Mouse (Mus musculus) NIH3T3 (cell line): Measurements from ENCODE around the gene Chd4.
"Not testable (repeated sequence)": the region's sequence is repeated elsewhere in the genome, so short reads cannot be mapped to it uniquely, and the experiment has no call there.

ENCODE experiments used
- DNase-seq: peaks from one replicate; pipeline ENCODE4 v3.0.0-alpha.2; 2012; ENCODE audit warnings: low read depth

Gene Chd4

DNA sequence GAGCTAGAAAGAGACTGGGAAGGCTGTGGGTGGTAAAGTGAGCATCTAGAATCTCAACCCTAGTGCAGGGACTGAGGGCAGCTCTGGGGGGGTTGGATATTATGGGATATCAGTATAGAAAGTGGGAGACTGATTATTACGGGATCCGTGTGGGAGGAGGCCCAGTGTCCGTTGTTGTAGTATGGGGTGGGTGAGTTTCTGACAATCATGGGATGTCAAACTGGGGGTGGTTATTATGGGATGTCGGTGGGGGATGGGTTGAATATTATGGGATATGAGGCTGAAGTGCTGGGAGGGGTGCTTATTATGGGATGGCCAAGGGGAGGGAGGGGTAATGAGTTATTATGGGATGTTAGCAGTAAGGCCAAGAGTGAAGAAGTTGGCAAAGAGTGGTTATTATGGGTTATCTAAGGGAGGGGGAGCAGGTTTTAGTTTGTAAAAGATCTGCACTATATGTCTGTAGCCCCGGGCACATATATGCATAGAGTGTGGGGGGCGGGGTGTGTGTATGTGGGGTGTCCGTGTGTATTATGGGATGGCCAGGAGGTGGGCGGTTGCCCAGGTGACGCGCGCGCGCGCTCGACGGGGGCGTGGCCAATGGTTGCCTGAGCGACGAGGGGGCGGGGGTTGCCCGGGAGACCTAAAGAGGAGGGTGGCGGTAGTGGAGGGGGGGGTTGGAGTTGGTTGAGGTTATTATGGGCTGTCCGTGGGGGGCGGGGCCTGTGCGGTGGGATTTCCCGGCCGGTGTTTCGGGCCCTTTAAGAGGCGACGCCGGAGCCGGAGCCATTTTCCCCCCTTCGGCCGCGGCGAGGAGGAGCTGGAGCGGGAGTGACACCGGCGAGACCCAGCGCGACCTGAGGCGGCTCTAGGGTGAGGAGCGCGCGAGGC lies at the start of gene Chd4:
Gene Chd4 (plus strand): TSS at position 591 of the 888 bp plus-strand sequence.
- peak; percentile 99 for DNase-seq

DNA sequence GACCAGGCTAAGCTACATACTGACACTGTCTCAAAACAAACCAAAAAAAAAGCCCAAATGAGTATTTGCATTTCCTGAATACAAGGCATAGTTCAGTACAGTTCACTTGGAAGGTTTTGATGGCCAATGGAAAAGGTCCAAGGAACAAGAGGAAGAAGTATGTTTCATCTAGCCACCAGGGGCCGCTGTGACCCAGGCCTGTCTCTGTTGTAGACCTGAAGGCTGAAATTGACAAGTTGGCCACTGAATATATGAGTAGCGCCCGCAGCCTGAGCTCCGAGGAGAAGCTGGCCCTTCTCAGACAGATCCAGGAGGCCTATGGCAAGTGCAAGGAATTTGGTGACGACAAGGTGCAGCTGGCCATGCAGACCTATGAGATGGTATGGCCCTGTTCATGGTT lies 49.1 kb upstream of the Chd4 start:
- DNase-seq: peak; percentile 92

DNA sequence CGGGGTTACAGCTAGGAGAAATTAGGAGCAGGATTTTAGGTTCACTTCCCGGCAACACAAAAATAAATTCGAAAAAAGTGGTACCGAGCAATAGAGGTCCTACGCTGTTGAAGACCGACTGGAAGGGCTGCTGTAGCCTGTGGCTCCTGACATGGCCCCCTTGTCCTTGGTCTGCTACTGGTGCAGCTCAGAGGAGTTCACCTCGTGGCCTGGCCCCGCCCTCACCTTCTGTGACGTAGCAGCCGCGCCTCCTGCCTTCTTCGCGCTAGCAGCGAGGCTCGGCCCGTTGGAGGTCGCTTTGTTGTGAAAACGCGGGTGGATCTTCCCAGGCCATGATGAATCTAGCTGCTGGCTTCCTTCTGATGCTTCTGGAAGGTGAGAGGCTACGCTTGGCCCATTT lies 46.1 kb upstream of the Chd4 start, which contains the start of gene Acrbp:
Gene Acrbp (plus strand): TSS at position 12 of the 400 bp plus-strand sequence.
- DNase-seq: no peak

DNA sequence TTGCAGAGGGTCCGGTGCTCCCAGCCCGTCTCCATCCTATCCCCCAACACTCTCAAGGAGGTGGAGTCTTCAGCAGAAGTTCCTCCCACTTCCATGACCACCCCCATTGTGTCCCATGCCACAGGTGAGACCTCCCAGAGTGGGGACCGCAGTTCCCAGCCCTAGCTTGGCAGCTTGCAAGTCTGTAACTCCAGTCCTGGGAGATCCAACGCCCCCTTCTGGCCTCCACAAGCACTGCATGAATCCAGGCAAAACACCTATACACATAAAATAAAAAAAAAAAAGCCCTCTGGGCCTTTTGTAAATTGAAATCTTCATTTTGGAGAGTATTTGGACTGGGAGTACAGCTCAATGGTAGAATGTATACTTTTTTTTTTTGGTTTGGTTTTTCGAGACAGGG lies 44.5 kb upstream of the Chd4 start:
- peak; percentile 57 for DNase-seq

DNA sequence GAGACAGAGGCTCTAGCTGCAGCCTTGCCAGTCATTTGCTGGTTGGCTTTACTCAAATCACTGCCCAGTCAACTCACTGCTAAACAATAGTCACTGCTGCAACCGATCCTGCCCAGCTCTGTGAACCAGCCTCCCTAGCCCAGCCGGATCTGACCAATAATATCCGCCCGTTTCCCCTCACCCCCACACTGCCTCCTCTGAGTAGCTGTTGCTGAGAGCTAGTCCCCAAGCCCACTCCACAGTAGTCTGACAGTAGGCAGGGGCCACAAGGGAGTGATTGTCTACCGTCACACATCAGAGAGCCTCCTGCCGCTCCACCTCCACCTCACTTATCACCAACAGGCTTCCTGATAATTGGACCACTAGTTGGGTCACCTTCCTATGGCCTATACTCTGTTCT lies 34.3 kb upstream of the Chd4 start:
- no peak for DNase-seq

DNA sequence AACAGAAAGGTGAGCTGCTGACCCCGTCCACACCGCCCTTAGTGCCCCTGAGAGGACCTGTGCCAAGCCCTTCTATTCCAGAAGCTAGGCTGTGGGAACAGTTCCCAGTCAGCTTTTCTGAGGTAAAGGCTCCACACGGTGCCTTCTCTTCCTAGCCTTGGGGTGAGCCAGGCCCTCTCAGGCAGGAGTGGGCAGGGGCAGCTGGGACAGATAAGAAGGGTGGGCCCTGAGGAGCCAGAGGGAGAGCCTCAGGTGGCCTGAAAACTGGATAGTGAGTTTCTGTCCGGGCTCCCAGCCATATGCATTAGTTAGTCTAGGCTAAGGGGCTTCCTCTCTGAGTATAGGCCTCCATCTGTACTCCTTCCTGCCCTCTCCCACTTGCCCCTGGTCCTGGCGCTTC lies 33.3 kb upstream of the Chd4 start:
- no peak for DNase-seq

DNA sequence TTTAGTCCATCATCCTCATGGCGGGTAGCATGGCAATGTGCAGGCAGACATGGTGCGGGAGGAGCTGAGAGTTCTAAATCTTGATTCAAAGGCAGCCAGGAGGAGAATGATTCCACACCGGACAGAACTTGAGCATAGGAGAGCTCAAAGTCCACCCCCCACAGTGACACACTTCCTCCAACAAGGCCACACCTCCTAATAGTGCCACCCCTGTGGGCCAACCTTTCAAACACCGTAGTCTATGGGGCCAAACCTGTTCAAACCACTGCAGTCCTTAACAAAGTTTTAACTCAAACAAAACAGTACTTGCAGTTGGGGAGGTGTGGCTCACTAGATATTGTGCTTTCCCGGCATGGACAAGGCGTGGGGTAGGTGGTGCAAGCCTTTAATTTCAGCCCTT lies 31.9 kb upstream of the Chd4 start:
- no peak for DNase-seq

DNA sequence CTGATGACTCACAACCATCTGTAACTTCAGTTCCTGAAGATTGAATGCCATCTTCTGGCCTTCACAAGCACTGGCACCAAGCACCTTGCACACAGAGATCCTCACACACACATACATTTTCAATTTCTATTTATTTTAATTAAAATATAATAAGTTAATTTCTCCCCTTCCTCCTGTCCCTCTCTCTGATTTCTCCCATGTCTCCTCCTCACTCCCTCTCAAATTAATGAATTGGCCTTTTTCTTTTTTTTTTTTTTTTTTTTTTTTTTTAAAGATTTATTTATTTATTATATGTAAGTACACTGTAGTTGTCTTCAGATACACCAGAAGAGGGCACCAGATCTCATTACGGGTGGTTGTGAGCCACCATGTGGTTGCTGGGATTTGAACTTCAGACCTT lies 30.6 kb upstream of the Chd4 start:
- DNase-seq: not testable (repeated sequence)

DNA sequence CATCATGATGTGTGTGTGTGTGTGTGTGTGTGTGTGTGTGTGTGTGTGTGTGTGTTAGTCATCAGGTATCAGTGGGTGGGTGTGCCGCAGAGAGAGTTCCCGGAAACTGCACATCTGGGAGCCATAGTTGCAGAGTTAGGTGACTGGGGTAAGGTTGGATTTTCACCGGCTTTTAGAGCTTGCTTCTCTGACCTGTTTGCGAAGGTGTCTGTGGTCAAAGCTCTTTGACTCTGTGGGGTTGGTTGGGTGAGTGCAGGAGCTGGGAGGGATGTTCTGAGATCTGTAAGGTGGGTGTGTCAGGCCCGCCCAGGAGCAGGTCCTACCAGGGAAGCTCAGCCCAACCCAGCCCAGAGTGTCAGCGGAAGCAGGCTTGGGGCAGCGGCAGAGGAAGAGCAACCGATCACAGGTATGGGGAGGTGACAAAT lies 28.2 kb upstream of the Chd4 start, which contains the start of gene Lpar5:
Gene Lpar5 (plus strand): TSS at position 350 of the 425 bp plus-strand sequence.
- no peak for DNase-seq

DNA sequence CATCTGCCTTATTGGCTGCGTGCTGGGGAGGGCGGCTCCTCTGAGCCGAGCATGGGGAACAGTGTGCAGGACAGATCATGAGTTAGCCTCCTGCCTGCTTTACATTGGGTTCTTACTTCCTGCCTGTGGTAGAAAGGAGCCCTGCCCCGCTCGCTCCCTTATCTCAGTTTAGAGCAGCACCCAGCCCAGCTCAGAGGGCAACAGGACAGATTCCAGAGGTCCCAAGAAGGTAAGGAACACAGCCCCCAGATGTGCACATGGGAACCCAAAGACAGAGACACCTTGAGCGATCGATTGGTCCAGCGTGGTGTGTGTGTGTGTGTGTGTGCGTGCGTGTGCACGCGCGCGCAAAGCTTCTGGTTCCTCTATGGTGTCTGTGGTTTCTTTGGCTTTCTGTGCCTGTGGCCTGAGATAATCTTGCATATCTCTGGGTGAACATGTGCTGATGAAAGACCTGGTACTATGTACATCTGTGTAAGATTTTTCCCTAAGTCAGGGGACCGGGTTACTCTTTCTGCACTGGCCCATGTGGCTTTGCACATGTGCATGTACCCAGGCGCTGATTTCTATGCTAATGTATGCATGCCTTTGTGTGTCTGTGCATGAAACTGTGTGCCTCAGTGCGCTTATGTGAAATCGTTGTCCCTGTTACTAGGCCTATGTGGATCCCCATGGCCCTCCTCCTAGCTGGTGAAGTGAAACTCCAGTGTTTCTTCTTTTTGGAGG lies 24.4 kb upstream of the Chd4 start:
- DNase-seq: no peak

DNA sequence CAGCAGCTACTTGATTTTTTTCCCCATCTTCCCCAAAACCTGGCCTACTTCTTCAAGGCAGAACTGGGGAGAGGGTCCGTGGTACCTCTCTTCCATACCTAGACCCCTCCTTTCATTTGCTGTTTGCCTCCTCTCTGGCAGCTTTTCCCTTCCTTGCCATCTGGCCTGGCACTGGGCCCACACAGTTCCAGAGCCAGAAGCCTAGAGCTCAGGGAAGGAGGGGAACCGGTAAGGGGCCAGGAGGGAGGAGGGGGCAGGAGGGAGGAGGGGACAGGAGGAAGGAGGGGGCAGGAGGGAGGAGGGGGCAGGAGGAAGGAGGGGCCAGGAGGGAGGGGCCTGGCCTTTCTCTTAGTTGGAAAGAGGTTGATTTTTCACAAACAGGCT lies 23.9 kb upstream of the Chd4 start:
- DNase-seq: peak; percentile 64

DNA sequence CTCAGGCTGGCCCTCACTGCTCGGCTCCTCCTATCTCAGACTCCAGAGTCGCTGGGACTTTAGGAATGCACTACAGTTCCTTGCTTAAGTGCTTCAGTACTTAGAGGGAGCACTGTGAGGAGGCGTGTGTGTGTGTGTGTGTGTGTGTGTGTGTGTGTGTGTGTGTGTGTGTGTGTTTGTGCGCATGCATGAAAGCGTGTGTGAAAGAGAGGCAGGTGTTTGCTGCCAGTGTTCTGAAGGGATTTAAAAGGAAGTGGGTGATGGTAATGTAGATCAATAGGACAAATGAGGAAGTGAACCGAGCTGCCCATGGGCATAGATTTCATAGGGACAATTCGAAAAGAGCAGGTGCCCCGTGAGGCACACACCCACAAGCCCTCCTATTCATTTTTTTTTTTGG lies 22.0 kb upstream of the Chd4 start:
- no peak for DNase-seq

DNA sequence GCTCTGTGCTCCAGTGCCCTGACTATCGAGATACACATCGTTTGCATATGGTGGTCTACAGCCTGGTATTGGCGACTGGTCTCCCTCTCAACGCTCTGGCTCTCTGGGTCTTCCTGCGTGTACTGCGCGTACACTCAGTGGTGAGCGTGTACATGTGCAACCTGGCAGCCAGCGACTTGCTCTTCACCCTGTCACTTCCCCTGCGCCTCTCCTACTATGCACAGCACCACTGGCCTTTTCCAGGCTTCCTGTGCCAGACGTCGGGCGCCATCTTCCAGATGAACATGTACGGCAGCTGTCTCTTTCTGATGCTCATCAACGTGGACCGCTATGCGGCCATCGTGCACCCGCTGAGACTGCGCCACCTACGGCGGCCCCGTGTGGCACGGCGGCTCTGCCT lies 14.4 kb upstream of the Chd4 start:
- DNase-seq: no peak

DNA sequence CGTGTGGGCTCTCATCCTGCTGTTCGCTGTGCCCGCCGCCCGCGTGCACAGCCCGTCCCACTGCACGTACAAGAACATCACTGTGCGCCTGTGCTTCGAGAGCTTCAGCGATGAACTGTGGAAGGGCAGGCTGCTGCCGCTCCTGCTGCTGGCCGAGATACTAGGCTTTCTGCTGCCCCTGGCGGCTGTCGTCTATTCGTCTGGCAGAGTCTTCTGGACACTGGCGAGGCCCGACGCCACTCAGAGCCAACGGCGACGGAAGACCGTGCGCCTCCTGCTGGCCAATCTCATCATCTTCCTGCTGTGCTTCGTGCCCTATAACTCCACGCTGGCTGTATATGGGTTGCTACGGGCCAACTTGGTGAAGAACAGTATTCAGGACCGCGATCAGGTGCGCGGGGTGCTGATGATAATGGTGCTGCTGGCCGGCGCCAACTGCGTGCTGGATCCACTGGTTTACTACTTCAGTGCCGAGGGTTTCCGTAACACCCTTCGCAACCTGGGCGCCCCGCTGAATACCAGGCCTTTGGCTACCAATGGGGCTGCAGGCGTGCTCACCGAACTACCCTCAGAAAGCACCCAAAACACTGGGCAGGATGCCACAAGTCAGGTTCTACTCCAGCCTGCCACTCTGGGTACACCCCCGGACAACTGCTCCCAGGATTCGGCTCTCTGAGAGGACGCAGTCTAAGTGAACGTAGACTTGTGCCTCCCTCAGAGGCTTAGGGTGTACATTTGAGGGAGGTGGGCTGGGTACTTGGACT lies 13.8 kb upstream of the Chd4 start:
- DNase-seq: peak; percentile 73

DNA sequence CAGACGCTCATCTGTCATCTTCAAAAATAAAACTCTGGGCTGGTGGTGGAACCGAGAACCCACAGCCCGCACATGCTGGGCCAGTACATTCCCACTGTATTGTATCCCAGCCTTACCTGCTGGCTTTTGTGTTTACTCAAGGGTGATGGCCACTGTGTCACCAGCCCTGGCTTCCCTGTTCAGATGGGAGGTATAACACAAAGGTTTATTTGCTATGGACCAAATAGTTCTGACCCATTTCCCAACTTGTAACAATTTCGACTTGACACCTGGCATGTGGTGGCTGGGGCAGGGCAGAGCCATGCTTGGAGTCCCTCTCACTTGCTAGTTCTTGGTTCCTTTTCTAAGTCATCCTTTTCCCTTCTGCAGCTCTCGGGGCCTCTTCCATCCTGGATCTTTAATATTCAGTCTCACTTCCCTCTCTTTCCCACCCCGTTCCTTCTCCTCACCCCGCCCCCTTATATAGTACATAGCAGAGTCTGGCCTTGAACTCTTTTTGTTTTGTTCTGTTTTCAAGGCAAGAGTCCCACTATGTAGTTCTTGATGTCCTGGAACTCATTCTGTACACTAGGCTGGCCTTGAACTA lies 12.9 kb upstream of the Chd4 start:
- DNase-seq: no peak

DNA sequence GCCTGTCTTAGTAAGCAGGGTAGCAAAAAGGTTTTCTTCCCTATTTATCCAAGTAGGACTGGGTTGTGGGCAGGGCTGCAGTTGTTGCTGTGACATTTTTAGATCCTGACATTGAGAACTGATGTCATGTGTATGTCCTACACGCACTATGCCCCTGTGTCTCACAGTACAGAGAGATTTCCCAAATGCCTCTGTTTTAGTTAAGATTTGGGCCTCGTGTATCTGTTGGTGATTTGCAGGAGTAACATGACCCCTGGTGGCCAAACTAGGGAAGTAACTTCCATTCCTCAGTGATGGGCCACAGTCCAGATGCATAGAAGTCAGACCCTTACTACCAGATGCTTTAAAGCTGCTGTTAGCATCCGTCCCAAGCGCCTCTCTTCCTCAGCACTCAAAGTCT lies 11.4 kb upstream of the Chd4 start:
- DNase-seq: peak; percentile 92

DNA sequence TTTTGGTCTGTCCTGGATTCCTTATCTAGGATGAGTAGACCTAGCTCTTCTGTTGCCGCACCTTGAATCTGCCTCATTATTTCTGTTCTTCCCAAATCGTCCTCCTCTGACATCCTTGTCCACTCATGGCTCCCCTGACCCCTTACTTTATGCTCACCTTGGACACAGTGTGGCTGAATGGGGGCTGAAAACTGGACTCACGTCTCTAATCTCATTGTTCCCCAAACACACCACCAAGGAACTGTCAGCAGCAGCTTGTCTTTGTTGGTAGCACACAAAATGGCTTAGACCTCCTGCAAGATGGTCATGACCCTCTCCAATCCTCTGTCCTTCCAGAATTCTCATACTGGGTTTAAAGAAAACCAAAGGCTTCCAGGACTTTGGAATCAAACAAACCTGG lies 7.8 kb upstream of the Chd4 start:
- no peak for DNase-seq

DNA sequence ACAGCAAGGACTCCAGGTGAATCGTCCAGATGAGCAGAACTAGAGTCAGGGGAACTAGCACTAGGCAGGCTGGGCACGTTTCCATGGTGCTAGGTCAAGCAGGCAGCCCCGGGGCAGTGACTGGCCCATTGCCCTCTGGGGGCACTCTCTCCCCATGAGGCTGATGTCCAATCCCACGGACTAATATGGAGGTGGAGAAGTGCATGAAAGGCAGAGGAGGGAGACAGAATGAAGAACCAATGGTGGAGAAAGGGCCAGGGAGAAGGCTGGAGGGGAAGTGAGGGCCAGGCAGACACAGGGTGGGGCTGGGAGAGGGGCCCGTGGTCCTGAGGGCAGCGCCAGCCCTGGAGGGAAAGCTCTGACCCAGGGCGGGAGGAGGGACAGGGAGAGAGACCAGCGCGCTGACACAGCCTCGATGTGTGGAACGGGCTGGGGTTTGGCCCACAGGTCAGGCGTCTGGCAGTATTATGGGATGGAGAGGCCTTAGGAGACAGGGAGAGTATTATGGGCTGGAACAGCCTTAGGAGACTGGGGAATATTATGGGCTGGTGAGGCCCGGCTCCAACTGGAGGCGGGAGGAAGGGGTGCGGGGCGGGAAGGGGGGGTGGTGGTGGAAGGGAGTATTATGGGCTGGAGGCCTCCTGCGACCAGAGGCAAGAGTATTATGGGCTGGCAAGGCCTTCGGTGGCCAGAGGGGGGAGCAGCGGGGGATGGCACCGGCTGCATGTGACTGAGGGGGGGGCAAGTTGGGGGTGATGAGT lies 7.0 kb upstream of the Chd4 start:
- DNase-seq: peak; percentile 57

DNA sequence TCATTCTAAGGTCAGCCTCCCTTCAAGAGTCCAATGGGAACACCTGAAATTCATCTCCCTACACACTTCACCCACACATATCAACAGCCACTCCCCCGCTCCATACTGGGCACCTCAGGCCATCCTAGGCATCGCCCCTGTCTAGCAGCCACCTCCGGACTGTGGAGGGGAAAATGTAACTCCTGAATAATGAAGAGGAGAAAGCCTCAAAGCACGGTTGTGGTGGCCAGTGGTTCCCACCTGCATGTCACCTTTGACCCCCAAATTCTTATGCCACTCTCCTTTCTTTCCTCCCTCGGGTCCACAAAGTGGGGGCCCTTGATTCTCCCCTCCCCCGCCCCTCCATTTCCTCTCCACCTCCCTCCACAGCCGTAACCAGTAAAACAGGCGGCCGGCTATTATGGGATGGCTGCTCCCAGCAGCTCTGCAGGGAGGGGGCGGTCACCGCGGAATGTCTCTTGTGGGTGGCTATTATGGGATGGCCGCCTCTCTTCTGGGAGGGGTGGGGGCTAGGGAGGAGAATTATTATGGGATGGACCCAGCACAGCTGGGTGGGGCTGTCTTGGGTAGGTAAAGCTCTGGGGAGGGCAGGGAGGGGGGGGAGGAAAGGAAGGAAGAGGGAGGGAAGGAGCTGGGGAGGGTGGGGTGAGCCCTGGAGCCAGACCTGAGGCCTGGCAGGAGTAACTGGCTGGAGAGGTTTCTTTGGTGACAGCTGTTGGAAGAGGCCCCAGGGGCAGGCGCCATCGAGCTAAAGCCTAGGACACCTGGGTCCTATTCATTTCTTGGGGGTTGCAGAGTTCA lies 6.1 kb upstream of the Chd4 start:
- DNase-seq: peak; percentile 65

DNA sequence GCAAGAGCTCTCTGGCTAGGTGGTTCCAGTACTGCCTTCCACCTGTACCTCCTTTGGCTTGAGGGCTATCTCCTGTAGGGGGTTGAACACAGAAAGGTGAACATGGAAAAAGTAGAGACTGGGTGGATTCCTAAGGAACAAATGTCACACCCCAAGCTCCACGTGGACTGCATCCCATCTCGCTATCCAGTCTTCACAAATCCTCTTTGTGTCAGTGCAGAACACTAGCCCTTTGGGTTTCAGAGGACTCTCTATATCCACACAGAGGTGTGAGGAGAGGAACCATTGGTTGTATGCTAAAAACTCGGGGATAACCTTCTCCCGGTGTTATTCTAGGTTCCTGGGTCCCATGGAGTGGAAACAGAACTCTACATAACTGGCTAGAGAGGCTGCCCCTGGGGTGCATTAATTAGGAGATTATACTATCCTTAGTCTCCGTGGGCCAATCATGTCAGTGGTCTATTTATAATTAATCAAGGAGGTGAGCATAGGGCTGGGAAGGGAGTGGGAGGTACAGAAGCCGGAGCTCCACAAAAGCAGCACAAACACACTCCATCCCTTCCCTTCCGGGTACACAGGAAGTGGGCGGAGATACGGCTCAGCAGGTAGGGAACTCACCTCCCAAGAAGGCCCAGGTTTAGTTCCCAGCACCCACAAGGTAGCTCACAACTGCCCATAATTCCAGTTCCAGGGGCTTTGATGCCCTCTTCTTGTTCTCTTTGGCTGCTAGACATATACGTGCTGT lies 5.3 kb upstream of the Chd4 start:
- no peak for DNase-seq
